In the genomic region with DNA sequence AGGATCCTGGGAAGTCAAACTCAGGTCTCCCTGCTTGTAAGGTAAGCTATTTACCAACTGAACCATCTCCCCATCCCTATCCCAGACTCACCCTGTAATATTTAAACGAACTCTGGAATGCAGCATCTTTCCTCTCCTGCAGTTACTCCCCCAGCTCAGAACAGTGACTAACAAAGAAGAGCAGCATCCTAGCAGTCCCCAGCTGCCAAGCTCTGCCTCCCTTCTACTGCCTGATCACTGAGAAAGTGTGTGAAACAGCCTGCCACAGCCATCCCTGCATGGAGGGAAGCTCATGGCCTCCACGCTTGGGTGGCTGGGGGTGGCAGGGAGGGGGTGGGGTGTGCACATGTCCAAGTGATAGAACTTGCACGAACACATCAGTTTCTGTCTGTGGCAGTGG, we compare ENCODE assay signal across 20 mouse cellular contexts.
DNase-seq lines count a peak whose midpoint lies in the region; ATAC-seq and TF ChIP-seq lines count a peak whose summit lies in the region.
"Had no signal": no experiment of that assay in that cellular context is flagged by ENCODE, and none has a peak within 500 bp of the region (broad histone marks: within the 10 kb centered on the region; RNA-seq: fewer than 3 reads in every experiment).

No protein-coding gene starts in this region.

- peak overlapping the region; percentile 37; the same call in 1 of the 2 replicates for H3K27ac ChIP-seq in left cerebral cortex, adult 2 months
- H3K27ac ChIP-seq: embryonic facial prominence, embryonic 12.5 days; forebrain, embryonic 12.5 days; gastrocnemius, adult 2 months; heart, embryonic 13.5 days; hindbrain, embryonic 12.5 days had no signal

- no peak for TF ChIP-seq CTCF in left cerebral cortex, adult 2 months (IDR thresholded peaks at IDR 0.05)

- intact Hi-C loops in left cerebral cortex, adult 2 months (cut with DNase I), result loop anchor here (5.0 to 10.0 kb wide), 3 partner anchors 90 to 218 kb away; no protein-coding TSS in a partner anchor
- intact Hi-C loops in left cerebral cortex, postnatal 4 days (cut with DNase I), result no loop called here

- DNase-seq in frontal cortex, postnatal 14 days (ENCODE audit: low spot score in 2 of 2), result no peak
- DNase-seq in left cerebral cortex, adult 2 months (ENCODE audit: extremely low spot score in 1 of 2, low spot score in 2 of 2), result no peak
- no peak for DNase-seq in left cerebral cortex, postnatal 4 days
- peak; percentile 12 to 30 for DNase-seq in right cerebral cortex, adult 2 months (ENCODE audit: low spot score in 2 of 2)
- DNase-seq in right cerebral cortex, postnatal 10 days (ENCODE audit: low spot score in 2 of 2), result no peak
- peak; percentile 40 for DNase-seq in telencephalon, adult 2 months (ENCODE audit: low read depth, low spot score)
- DNase-seq in embryo, embryonic 10 days (ENCODE audit: low spot score), result no peak
- DNase-seq: adrenal gland, postnatal 14 days; gastrocnemius, adult 2 months; gastrocnemius, postnatal 25 days; heart, postnatal 4 days had no signal

- no peak overlapping the region for H3K4me3 ChIP-seq in left cerebral cortex, adult 2 months
- H3K4me3 ChIP-seq: embryonic facial prominence, embryonic 12.5 days; forebrain, embryonic 12.5 days; gastrocnemius, adult 2 months; heart, embryonic 13.5 days; hindbrain, embryonic 12.5 days had no signal

- peak; percentile 96 for ATAC-seq in frontal cortex, adult (ENCODE audit: low TSS enrichment)
- ATAC-seq: activated CD4-positive, CD25-positive, alpha-beta regulatory T cell, adult 4 months; forebrain, embryonic 16.5 days; hindbrain, embryonic 16.5 days; Patski had no signal

Comparison
In these comparisons a context has a peak if more than half of its experiments do, and no peak if none do; other contexts are left out.
1. DNase-seq: peak in right cerebral cortex, adult 2 months (2 of 2) and telencephalon, adult 2 months (single experiment); none in frontal cortex, postnatal 14 days (0 of 2), left cerebral cortex, adult 2 months (0 of 2), left cerebral cortex, postnatal 4 days (single experiment), right cerebral cortex, postnatal 10 days (0 of 2) and embryo, embryonic 10 days (single experiment).